Mouse (Mus musculus) midbrain, embryonic 15.5 days (tissue): Measurements from ENCODE around the gene Cartpt. TPM values are rescaled to one million over a fixed set of nuclear protein-coding genes. Genes with fewer than 3 reads are reported as not detected.

Source experiments
- ATAC-seq: fragments of 200-750 bp; cut with Nextera tagmentation; replicated peaks from 2 replicates; pipeline ENCODE4 v1.8.0; 2017; ENCODE audit warnings: moderate TSS enrichment
- H3K27ac ChIP-seq: fragments of 300-500 bp; sonication (generic); 2 replicates; pipeline ENCODE4 v1.5.1; 2015; ENCODE audit warnings: mild to moderate bottlenecking, inconsistent platforms
- H3K27me3 ChIP-seq: fragments of 300-500 bp; sonication (generic); replicated peaks from 2 replicates; pipeline ENCODE4 v1.6.1; 2015; ENCODE audit warnings: inconsistent platforms
- H3K36me3 ChIP-seq: fragments of 300-500 bp; sonication (generic); replicated peaks from 2 replicates; pipeline ENCODE4 v1.6.1; 2015; ENCODE audit warnings: inconsistent platforms
- H3K4me1 ChIP-seq: fragments of 300-500 bp; sonication (generic); 2 replicates; pipeline ENCODE4 v1.6.1; 2015; ENCODE audit warnings: inconsistent platforms
- H3K4me2 ChIP-seq: fragments of 300-500 bp; sonication (generic); 2 replicates; pipeline ENCODE4 v1.6.1; 2015; ENCODE audit warnings: inconsistent platforms, mild to moderate bottlenecking, moderate library complexity
- H3K4me3 ChIP-seq: fragments of 300-500 bp; sonication (generic); 2 replicates; pipeline ENCODE4 v1.5.1; 2015; ENCODE audit warnings: mild to moderate bottlenecking, inconsistent platforms
- H3K9ac ChIP-seq: fragments of 300-500 bp; sonication (generic); 2 replicates; pipeline ENCODE4 v1.6.1; 2015; ENCODE audit warnings: mild to moderate bottlenecking, inconsistent platforms
- H3K9me3 ChIP-seq: fragments of 300-500 bp; sonication (generic); 2 replicates; pipeline ENCODE4 v1.6.1; 2016; ENCODE audit warnings: inconsistent platforms
- WGBS: fragments of 180-500 bp; shearing (Covaris S2); methylation state at CpG from one replicate; pipeline ENCODE4 v1.1.7; 2015; ENCODE audit warnings: mixed read lengths; 5-methylcytosine and 5-hydroxymethylcytosine counted together
- polyA plus RNA-seq: library from polyadenylated mRNA; unstranded; fragments of >200 nt; fragmentation: Nextera tagmentation; extraction: Ambion mirVana; gene quantifications from 2 replicates; pipeline ENCODE4 v1.2.1, GENCODE M21; 2015

The Cartpt gene
- polyA plus RNA-seq: 16.8 and 19.2 TPM in 2 replicates

GRCm38 (mm10) chr13:99900965-99901364 lies at the start of gene Cartpt:
Gene Cartpt (minus strand): TSS chr13:99901091.
- Histone ChIP-seq H3K4me3 (peak within 1 kb of the TSS; percentile 35), H3K27me3 (peaks cover 30% of the 10 kb centered on the region), H3K4me2 (peak within 1 kb of the TSS; percentile 59), H3K9ac (peak within 1 kb of the TSS; percentile 30), H3K4me1 (peaks cover 21% of the 10 kb centered on the region), H3K36me3 (no peaks in the 10 kb centered on the region), H3K27ac (no peak within 1 kb of the TSS), H3K9me3 (no peaks in the 10 kb centered on the region)
- ATAC-seq: peak; percentile 45; the same call in 1 of the 2 replicates
- WGBS: 35% methylated on average over 9 of the region's 9 CpGs

- 81% methylated on average over 4 of the region's 4 CpGs for WGBS
- H3K27me3 ChIP-seq: no peaks in the 10 kb centered on the region
- no peak for ATAC-seq
- H3K4me3 ChIP-seq: no peak overlapping the region
- no peak overlapping the region for H3K27ac ChIP-seq
- no peaks in the 10 kb centered on the region for H3K4me1 ChIP-seq
- H3K9me3 ChIP-seq: no peaks in the 10 kb centered on the region
- no peaks in the 10 kb centered on the region for H3K36me3 ChIP-seq
- no peak overlapping the region for H3K9ac ChIP-seq
- no peak overlapping the region for H3K4me2 ChIP-seq
Measured at GRCm38 (mm10) chr13:99947417-99947816, 46.5 kb upstream of the Cartpt start.

- Histone ChIP-seq H3K4me2 (no peak overlapping the region), H3K4me1 (peaks cover 23% of the 10 kb centered on the region), H3K36me3 (no peaks in the 10 kb centered on the region), H3K4me3 (no peak overlapping the region), H3K27me3 (no peaks in the 10 kb centered on the region), H3K9me3 (no peaks in the 10 kb centered on the region), H3K9ac (no peak overlapping the region), H3K27ac (no peak overlapping the region)
- 94% methylated on average over 2 of the region's 2 CpGs for WGBS
- ATAC-seq: no peak
Measured at GRCm38 (mm10) chr13:99943525-99943924, 42.6 kb upstream of the Cartpt start.

- ATAC-seq: peak; percentile 95
- Histone ChIP-seq H3K9ac (no peak overlapping the region), H3K4me3 (no peak overlapping the region), H3K27ac (peak overlapping the region; percentile 58; the same call in 1 of the 2 replicates), H3K4me2 (no peak overlapping the region; the same call in 1 of the 2 replicates), H3K9me3 (no peaks in the 10 kb centered on the region), H3K36me3 (no peaks in the 10 kb centered on the region), H3K27me3 (no peaks in the 10 kb centered on the region), H3K4me1 (peaks cover 23% of the 10 kb centered on the region)
- 11% methylated on average over 2 of the region's 2 CpGs for WGBS
Measured at GRCm38 (mm10) chr13:99940601-99941000, 39.7 kb upstream of the Cartpt start.

GRCm38 (mm10) chr13:99939320-99939671 lies 38.4 kb upstream of the Cartpt start:
- Histone ChIP-seq H3K27ac (no peak overlapping the region), H3K9me3 (no peaks in the 10 kb centered on the region), H3K4me2 (no peak overlapping the region), H3K9ac (no peak overlapping the region), H3K4me3 (no peak overlapping the region), H3K36me3 (no peaks in the 10 kb centered on the region), H3K4me1 (peaks cover 23% of the 10 kb centered on the region), H3K27me3 (no peaks in the 10 kb centered on the region)
- no peak for ATAC-seq
- 60% methylated on average over 8 of the region's 8 CpGs for WGBS

- H3K4me3 ChIP-seq: no peak overlapping the region
- H3K4me2 ChIP-seq: no peak overlapping the region
- no peak overlapping the region for H3K9ac ChIP-seq
- no peak for ATAC-seq
- H3K4me1 ChIP-seq: peaks cover 23% of the 10 kb centered on the region
- H3K27ac ChIP-seq: no peak overlapping the region
- H3K27me3 ChIP-seq: no peaks in the 10 kb centered on the region
- WGBS: 69% methylated on average over 10 of the region's 10 CpGs
- no peaks in the 10 kb centered on the region for H3K36me3 ChIP-seq
- H3K9me3 ChIP-seq: no peaks in the 10 kb centered on the region
Measured at GRCm38 (mm10) chr13:99938606-99939319, 37.9 kb upstream of the Cartpt start.

GRCm38 (mm10) chr13:99937741-99938140 lies 36.9 kb upstream of the Cartpt start:
- 30% methylated on average over 3 of the region's 3 CpGs for WGBS
- ATAC-seq: no peak; the same call in 1 of the 2 replicates

GRCm38 (mm10) chr13:99932406-99932805 lies 31.5 kb upstream of the Cartpt start:
- Histone ChIP-seq H3K4me3 (no peak overlapping the region), H3K4me1 (no peaks in the 10 kb centered on the region), H3K27me3 (no peaks in the 10 kb centered on the region), H3K36me3 (no peaks in the 10 kb centered on the region), H3K9ac (no peak overlapping the region), H3K4me2 (no peak overlapping the region), H3K9me3 (no peaks in the 10 kb centered on the region), H3K27ac (no peak overlapping the region)
- ATAC-seq: no peak
- WGBS: 70% methylated on average over 1 of the region's 1 CpGs

More at GRCm38 (mm10) chr13:99937741-99938140, 36.9 kb upstream of the Cartpt start:
- Histone ChIP-seq H3K4me3 (no peak overlapping the region), H3K9ac (no peak overlapping the region), H3K9me3 (no peaks in the 10 kb centered on the region), H3K4me2 (no peak overlapping the region), H3K27ac (no peak overlapping the region), H3K27me3 (no peaks in the 10 kb centered on the region), H3K36me3 (no peaks in the 10 kb centered on the region), H3K4me1 (peaks cover 23% of the 10 kb centered on the region)

GRCm38 (mm10) chr13:99931502-99931901 lies 30.6 kb upstream of the Cartpt start:
- WGBS: 86% methylated on average over 6 of the region's 6 CpGs
- no peaks in the 10 kb centered on the region for H3K27me3 ChIP-seq
- H3K9me3 ChIP-seq: no peaks in the 10 kb centered on the region
- H3K4me2 ChIP-seq: no peak overlapping the region
- no peak overlapping the region for H3K4me3 ChIP-seq
- no peak for ATAC-seq
- no peak overlapping the region for H3K9ac ChIP-seq
- H3K4me1 ChIP-seq: no peaks in the 10 kb centered on the region
- H3K36me3 ChIP-seq: no peaks in the 10 kb centered on the region
- no peak overlapping the region for H3K27ac ChIP-seq

GRCm38 (mm10) chr13:99926249-99926648 lies 25.4 kb upstream of the Cartpt start:
- no peaks in the 10 kb centered on the region for H3K36me3 ChIP-seq
- H3K27me3 ChIP-seq: no peaks in the 10 kb centered on the region
- no peak for ATAC-seq
- H3K9me3 ChIP-seq: no peaks in the 10 kb centered on the region
- no peak overlapping the region for H3K9ac ChIP-seq
- WGBS: 43% methylated on average over 5 of the region's 5 CpGs
- no peak overlapping the region for H3K4me2 ChIP-seq
- H3K27ac ChIP-seq: no peak overlapping the region
- no peak overlapping the region for H3K4me3 ChIP-seq
- H3K4me1 ChIP-seq: no peaks in the 10 kb centered on the region

GRCm38 (mm10) chr13:99915632-99916031 lies 14.7 kb upstream of the Cartpt start:
- no peaks in the 10 kb centered on the region for H3K9me3 ChIP-seq
- H3K27ac ChIP-seq: no peak overlapping the region
- no peak overlapping the region for H3K4me3 ChIP-seq
- ATAC-seq: no peak
- H3K4me1 ChIP-seq: no peaks in the 10 kb centered on the region
- H3K27me3 ChIP-seq: no peaks in the 10 kb centered on the region
- H3K4me2 ChIP-seq: no peak overlapping the region
- 74% methylated on average over 5 of the region's 5 CpGs for WGBS
- no peaks in the 10 kb centered on the region for H3K36me3 ChIP-seq
- no peak overlapping the region for H3K9ac ChIP-seq

- peak overlapping the region; percentile 30 for H3K9ac ChIP-seq
- peak overlapping the region; percentile 59 for H3K4me2 ChIP-seq
- peaks cover 30% of the 10 kb centered on the region for H3K27me3 ChIP-seq
- under 1% methylated on average over 30 of the region's 30 CpGs for WGBS
- peaks cover 21% of the 10 kb centered on the region for H3K4me1 ChIP-seq
- no peak overlapping the region for H3K27ac ChIP-seq
- H3K9me3 ChIP-seq: no peaks in the 10 kb centered on the region
- peak overlapping the region; percentile 35 for H3K4me3 ChIP-seq
- peak; percentile 60 for ATAC-seq
- no peaks in the 10 kb centered on the region for H3K36me3 ChIP-seq
Measured at GRCm38 (mm10) chr13:99900557-99900892, 366 bp downstream of the Cartpt start.
